Mouse (Mus musculus) kidney, adult 8-10 months (tissue): ENCODE results near the gene Vmn1r83.

Source experiments
- DNase-seq, 2 experiments: peaks; one replicate each; pipeline ENCODE4 v3.0.0; 2022

Vmn1r83 gene

DNA sequence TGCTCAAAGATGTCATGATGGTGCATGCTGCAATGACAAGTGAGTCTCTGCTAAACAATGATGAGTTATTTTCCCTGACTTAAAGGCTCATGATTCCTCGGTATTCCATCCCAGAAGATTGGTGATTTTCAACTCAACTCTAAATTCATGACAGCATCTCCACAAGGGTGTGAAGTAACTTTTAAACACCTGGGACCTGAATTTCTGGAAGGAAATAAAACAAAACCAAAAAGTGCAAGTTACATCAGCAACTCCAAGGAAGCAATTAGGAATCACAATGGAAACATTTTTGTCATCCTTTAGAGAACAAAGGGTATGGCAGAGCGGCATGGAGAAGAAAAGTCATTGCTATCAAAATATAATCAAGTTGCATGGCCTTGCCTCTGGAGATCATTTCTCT is at the start of gene Vmn1r83:
TSS of gene Vmn1r83 (minus strand) at position 101 of the 400 bp plus-strand sequence.
- DNase-seq = no peak

- DNase-seq = no peak
Observed at GRCm38 (mm10) chr7:12369173-12369572, 39.9 kb upstream of the Vmn1r83 start, which contains the start of gene Vmn1r84. Gene Vmn1r84 (minus strand): TSS chr7:12369273.

GRCm38 (mm10) chr7:12300130-12300529 is 29.2 kb downstream of the Vmn1r83 start, which contains the start of gene Vmn1r82:
Gene Vmn1r82 (plus strand): TSS chr7:12300430.
- no peak for DNase-seq
